30 mouse cellular contexts compared by ENCODE assay signal in genomic region chr12:37889431-37889830, GRCm38 (mm10).
DNase-seq lines count a peak whose midpoint lies in the region; ATAC-seq lines count a peak whose summit lies in the region.
"Had no signal": no experiment of that assay in that cellular context is flagged by ENCODE, and none has a peak within 500 bp of the region (broad histone marks: within the 10 kb centered on the region; RNA-seq: fewer than 3 reads in every experiment).

No protein-coding gene starts in this region.

- no peaks in the 10 kb centered on the region for H3K27me3 ChIP-seq in kidney, embryonic 14.5 days (ENCODE audit: control insufficient read depth, insufficient read depth, low read length)
- H3K27me3 ChIP-seq: embryonic facial prominence, embryonic 13.5 days; forebrain, embryonic 13.5 days; heart, embryonic 13.5 days; Patski had no signal

- H3K9me3 ChIP-seq in kidney, embryonic 14.5 days (ENCODE audit: control insufficient read depth, low read length) = no peaks in the 10 kb centered on the region
- H3K9me3 ChIP-seq: embryonic facial prominence, embryonic 10.5 days; embryonic facial prominence, embryonic 13.5 days; forebrain, embryonic 13.5 days; heart, embryonic 10.5 days; heart, embryonic 13.5 days had no signal

- 84% methylated on average over 4 of the region's 4 CpGs for WGBS in kidney, embryonic 14.5 days

- H3K4me1 ChIP-seq in kidney, embryonic 14.5 days (ENCODE audit: control insufficient read depth, insufficient read depth, low read length) = no peaks in the 10 kb centered on the region
- H3K4me1 ChIP-seq: embryonic facial prominence, embryonic 10.5 days; embryonic facial prominence, embryonic 13.5 days; forebrain, embryonic 13.5 days; heart, embryonic 10.5 days; heart, embryonic 13.5 days had no signal

- no peak overlapping the region for H3K4me2 ChIP-seq in kidney, embryonic 14.5 days (replicated peaks; ENCODE audit: low read depth, low read length)
- H3K4me2 ChIP-seq: embryonic facial prominence, embryonic 13.5 days; forebrain, embryonic 13.5 days; heart, embryonic 13.5 days; hindbrain, embryonic 14.5 days had no signal

- peak; percentile 45; the same call in 1 of the 2 replicates for ATAC-seq in cerebellum, adult (ENCODE audit: insufficient number of reproducible peaks, low FRiP score, low TSS enrichment)
- no peak for ATAC-seq in kidney, embryonic 14.5 days (ENCODE audit: low FRiP score, low TSS enrichment)
- ATAC-seq: forebrain, embryonic 13.5 days; forebrain, embryonic 16.5 days; hindbrain, postnatal 0 days; inflammation-experienced regulatory T-cells, adult 6 months; Patski had no signal

- no peak for DNase-seq in cerebellum, adult 11-12 months
- peak; percentile 5 for DNase-seq in kidney, adult 9 months
- DNase-seq in layer of hippocampus, adult 9-11 months = peak; percentile 45
- DNase-seq in layer of hippocampus, adult 9-10 months (ENCODE audit: low spot score) = no peak
- peak; percentile 77 for DNase-seq in telencephalon, adult 2 months (ENCODE audit: low read depth, low spot score)
- no peak for DNase-seq in cerebellum, postnatal 10 days
- DNase-seq: adrenal gland, postnatal 10 days; adrenal gland, postnatal 36 days; cerebellum, adult 18-20 months; cerebellum, adult 9-10 months; cerebellum, postnatal 25 days; embryo, embryonic 11 days; gastrocnemius, postnatal 10 days; gastrocnemius, postnatal 36 days; heart, adult 2 months; heart, postnatal 14 days; heart, postnatal 4 days had no signal

- no peak overlapping the region for H3K27ac ChIP-seq in kidney, embryonic 14.5 days (ENCODE audit: low read depth, low read length)
- H3K27ac ChIP-seq: embryonic facial prominence, embryonic 10.5 days; embryonic facial prominence, embryonic 13.5 days; forebrain, embryonic 13.5 days; heart, adult 2 months; heart, embryonic 10.5 days; heart, embryonic 13.5 days; hindbrain, embryonic 14.5 days; hindbrain, postnatal 0 days had no signal

- no peak overlapping the region for H3K9ac ChIP-seq in kidney, embryonic 14.5 days (ENCODE audit: low read depth, low read length)
- H3K9ac ChIP-seq: embryonic facial prominence, embryonic 13.5 days; forebrain, embryonic 13.5 days; heart, embryonic 13.5 days; hindbrain, embryonic 14.5 days had no signal

- H3K36me3 ChIP-seq in kidney, embryonic 14.5 days (ENCODE audit: control insufficient read depth, insufficient read depth, low read length) = no peaks in the 10 kb centered on the region
- H3K36me3 ChIP-seq: embryonic facial prominence, embryonic 10.5 days; embryonic facial prominence, embryonic 13.5 days; heart, embryonic 10.5 days; heart, embryonic 13.5 days had no signal

- no peak overlapping the region for H3K4me3 ChIP-seq in kidney, embryonic 14.5 days (ENCODE audit: low read length)
- H3K4me3 ChIP-seq: embryonic facial prominence, embryonic 10.5 days; embryonic facial prominence, embryonic 13.5 days; erythroblast, embryonic 14.5 days; forebrain, embryonic 13.5 days; heart, adult 2 months; heart, embryonic 10.5 days; heart, embryonic 13.5 days had no signal

Comparison
In these comparisons a context has a peak if more than half of its experiments do, and no peak if none do; other contexts are left out.
1. DNase-seq: peak in kidney, adult 9 months (single experiment), layer of hippocampus, adult 9-11 months (single experiment) and telencephalon, adult 2 months (single experiment); none in cerebellum, adult 11-12 months (single experiment), layer of hippocampus, adult 9-10 months (single experiment) and cerebellum, postnatal 10 days (0 of 2).